Mouse (Mus musculus) retina, postnatal 7 days (tissue): ENCODE measurements around the gene Omg.

Experiments
- DNase-seq: peaks from one replicate; pipeline ENCODE4 v3.0.0-alpha.2; 2012; ENCODE audit warnings: low read depth, low spot score

Omg gene

DNA sequence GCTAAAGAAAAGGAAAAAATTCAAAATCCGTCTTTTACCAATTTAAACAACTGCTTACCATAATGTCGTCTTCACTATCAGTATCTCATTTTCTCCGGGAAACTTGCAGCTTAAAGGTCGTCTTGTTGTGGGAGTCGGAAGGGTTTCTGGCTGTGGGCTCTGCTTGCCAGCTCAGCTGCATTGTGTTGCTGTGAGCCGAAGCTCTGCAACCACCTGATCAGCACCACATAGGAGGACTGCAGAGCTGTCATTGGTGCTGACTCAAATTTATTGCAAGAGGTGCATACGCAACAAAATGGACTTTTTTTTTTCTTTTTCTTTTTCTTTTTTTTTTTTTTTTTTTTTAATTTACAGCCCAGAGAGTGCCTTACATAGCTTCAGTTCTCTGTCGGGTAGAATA is at the start of gene Omg:
Omg (minus strand) TSS at position 240 of the 400 bp plus-strand sequence.
- DNase-seq, result no peak

DNA sequence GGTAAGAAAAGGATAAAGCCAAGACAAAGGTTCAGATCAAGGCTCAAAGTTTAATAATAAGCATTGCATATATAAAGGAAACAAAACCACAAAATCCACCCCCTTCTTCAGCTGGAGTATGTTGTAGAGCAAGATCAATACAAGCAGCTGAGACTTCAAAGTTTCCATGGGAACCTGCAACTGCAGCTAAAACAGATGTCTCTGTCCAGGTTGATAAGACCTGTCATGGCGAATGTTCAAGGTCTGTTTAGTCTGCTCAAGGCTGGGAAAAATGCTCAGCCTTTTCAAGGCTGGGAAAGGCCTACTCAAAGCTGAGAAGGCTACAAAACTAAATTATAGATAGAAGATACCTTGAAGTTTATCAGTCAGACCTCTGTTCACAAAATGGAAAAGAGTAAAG is 48.7 kb upstream of the Omg start:
- no peak for DNase-seq

DNA sequence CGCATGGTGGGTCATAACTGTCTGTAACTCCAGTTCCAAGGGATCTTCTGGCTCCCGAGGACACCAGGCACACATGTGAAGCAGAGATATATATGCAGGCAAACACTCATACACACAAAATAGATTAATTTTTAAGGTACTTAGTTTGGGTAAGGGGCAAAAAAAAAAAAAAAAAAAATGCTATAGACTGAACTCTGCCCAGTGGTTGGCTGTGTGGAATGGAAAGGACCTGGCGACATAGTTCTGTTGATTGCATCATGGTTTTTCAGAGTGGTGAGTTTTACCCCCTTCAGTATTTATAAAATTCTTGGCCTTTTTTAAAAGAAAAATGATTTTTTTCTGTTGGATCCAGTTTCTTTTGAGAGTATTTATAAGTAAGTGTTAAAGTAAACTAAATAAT is 32.4 kb upstream of the Omg start:
- DNase-seq, result no peak

DNA sequence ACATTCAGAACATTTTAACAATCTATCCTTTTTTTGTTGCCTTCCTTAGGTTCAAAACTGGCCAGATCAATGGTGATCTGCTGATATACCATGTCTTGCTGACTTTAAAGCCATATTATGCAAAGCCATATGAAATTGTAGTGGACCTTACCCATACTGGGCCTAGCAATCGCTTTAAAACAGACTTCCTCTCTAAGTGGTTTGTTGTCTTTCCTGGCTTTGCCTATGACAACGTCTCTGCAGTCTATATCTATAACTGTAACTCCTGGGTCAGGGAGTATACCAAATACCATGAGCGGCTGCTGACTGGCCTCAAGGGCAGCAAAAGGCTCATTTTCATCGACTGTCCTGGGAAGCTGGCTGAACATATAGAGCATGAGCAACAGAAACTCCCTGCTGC is 31.7 kb upstream of the Omg start:
- no peak for DNase-seq

DNA sequence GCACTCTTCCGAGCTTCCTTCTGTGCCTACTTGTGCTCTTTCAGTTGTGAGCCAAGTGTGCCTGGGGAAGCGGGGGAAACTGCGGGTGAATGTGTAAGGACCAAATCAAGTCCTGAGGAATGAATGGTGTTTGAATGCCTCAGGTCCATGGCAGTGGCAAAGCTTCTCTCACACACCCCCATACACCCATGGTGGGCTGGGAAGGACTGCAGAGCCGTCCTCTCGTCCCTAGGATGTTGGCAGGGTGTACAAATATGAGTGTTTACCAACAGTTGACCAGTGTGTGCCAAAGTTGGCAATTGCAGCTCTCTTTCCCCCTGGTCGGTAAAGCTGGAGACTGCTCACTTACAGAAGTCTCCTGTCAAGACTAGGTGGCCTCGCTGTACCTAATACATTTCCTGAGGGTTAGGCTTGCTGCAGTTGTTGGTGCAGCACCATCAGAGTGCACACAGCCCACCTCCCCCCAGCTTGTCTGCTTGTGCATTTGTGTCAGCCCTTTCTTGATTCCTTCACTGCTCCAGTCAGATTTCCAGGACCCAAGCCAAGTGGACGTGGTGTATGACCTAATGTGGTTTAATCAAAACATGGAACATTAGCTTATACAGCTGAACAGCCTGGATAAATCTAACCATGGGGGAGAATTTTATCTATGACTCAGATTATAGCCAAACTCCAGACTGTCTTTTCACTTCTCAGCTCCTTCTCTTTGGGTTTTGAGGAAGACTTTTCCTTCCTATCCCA is 30.2 kb upstream of the Omg start:
- DNase-seq, result no peak

DNA sequence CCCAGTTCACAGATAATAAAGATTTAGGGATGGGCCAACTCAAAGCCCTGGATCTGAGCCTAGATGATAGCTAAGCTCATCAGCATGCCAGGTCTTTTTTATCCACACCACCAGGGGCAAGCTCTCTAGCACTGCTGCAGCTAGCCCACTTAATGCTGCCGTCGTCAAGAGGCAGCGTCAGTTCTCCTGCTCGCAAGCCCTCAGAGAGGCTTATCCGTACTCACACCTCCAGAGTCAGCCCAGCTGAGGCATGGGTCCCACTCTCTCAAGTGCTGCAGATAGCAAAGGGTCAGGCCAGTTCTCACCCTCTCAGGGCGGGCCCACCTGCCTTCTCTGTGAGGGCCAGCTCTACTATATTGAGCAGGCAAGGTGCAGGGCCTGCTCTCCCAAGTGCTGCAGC is 29.4 kb upstream of the Omg start:
- DNase-seq, result peak; percentile 8

DNA sequence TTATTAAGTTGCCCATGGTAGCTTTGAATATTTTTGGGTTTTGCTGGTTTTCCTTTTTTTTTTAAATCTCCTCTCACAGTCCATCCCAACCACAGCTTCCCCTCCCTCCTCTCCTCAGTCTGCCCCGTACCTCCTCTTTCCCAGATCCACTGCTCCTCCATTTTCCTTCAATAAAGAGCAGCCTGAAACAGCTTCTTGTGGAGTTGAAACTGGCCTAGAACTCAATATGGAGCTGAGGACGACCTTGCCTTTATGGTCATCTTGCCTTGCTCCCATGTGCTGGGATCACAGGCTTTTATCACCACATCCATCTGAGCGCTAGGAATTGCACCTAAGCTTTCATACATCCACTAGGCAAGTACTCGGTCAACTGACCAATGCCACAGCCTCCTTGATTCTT is 27.6 kb upstream of the Omg start:
- no peak for DNase-seq

DNA sequence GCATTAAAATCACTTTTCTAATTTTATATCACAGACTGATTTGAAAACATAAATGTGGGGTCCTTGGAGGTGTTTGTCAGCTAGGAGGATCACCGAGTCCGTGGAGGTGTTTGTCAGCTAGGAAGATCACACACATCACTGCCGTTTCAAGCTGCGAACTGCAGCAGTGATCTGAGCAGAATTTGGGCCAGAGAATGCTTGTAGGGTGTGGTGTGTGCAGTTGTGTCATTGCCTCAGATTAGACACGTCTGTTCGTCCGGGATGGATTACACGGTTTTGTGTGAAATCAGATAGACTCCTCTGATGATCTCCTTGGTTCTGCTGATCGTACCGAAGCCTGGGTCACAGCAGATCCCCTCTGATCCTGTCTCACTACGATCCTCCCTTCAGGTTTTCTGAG is 26.9 kb upstream of the Omg start:
- DNase-seq, result no peak

DNA sequence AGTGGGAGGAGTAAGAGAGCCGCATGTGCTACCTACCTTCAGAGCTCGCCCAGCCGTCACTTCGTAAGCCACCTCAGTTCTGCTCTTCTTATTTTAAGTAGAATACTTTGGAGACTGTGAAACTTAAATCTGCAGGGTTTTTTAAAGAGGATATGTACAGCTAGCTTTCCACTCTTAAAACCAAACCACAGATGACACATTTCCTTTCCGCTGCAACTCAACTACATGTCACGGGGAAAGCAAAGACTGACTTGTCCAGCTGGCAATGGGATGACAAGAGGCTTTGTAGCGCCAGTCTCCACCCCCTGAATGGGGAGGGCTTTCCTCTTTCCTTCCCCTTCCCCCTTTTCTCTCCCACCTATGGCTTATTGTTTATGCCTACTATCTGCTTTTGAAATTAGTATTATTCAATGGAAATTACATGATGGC is 26.5 kb upstream of the Omg start, which contains the start of the genes Evi2 and Evi2a:
Evi2 (minus strand) TSS at position 257 of the 429 bp plus-strand sequence.
Evi2a (minus strand) TSS at position 277 of the 429 bp plus-strand sequence.
- no peak for DNase-seq

DNA sequence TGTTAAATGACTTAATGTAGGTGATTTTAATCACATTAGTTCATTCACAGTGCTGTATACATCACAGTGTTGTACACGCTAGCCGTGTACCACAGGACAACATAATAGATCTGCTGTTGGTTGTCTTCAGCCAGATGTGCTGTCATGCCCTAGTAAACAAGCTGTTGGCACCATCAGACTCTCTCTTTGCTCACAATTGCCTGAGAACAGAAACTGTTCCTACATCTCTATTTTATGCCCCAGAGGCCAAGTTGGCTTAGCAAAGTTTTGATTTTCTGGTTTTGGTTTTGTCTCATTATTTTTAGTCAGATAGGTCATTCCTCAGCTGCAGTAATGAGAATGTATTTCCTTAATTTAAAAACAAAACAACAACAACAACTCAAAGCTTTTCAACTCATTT is 25.9 kb upstream of the Omg start:
- no peak for DNase-seq

DNA sequence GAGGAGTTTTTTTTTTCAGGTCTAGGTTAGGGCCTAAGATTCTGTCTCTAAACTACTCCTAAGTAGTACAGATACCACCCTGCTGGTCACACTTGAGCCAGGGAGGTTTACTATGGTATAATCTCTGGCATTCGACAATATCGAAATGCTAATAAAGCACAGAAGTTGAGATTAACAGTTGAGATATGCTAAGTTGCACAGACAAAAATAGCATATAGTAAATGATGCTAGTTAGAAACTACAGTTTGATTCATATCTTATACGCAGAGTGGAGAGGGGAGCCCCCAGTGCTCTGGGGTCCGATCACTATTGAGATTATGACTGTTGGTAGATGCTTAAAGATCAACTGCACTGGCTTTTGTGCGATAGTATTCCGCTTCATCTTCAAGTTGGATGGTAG is 25.3 kb upstream of the Omg start:
- DNase-seq, result no peak

DNA sequence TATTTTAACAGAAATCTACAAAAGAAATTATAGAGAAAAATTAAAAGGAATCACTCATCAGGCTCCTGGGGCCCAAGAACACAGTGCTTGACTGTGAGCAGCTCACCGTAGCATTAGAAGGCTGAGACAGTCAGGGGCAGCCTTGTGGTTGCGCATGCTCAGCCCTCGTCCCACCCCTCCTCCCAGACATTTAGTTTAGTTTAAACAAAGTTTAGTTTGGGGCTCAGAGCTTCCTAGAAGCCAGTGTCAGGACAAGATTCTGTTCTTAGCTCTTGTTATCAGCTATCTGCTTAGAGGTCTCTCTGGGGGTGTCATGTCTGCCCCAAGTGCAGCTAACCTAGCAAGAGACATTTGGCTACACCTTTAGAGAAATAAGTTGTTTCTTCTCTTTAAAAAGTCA is 24.7 kb upstream of the Omg start:
- DNase-seq, result no peak

DNA sequence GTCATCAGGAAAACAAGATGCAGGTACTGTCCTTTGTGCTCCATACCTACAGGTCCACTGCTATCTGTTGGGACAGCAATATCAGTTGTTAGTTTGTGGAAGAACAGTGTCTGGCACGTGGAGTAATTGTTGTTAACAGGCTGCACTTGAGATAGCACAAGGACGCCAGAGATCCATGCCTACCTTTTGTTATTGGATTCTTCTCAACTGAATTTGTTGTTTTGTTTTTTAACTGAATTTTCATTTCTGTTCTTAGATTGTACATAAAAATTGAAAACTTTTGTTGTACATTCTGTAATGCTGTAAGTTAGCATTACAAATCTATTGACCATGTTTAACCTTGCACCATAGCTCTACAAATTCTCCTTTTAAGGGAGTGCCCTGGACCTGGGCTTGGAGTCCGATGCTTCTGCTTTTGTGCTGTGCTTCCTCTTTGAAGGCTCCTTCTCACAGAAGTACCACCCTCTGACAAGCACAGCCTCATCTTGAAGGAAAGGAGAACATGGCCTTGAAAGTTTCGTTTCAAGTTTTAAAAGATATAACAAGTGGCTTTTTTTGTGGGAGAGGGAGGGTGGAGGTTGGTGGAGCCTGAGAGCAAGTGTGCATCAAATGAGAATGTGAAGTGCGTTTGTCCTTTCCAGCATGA is 24.0 kb upstream of the Omg start:
- no peak for DNase-seq

DNA sequence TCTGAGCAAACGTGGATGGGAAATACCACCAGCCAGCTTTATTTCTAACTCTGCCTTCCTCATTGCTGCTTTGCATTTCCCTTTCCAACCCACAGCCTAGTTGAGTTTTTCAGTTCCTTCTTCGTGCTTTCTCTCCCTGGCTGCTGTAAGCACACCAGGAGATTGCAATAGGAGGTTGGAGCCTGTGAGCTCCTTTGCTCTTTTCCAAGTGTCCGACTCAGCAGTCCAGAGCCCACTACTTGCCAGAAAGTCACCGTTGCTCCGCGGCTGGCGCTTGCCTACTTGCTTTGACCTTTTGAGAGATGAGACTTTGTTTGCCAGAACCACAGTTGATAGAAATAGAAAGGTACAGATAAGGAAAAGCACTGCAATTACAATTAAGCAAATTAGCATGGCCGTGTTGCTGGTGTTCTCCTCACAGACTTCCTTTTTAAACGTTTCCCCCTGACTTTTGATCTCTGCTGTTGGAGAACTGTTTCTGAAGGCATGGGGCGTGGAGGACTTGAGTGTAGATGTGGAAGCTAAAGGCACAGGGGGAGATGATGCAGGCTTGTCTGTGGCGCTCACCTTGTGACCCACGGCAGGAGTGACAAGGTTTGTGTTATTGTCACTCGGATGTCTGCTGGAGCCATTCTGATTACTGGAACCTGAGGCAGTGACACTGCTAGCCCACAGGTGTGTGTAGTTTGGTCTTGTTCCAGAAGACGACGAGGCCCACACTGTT is 23.3 kb upstream of the Omg start:
- DNase-seq, result no peak

DNA sequence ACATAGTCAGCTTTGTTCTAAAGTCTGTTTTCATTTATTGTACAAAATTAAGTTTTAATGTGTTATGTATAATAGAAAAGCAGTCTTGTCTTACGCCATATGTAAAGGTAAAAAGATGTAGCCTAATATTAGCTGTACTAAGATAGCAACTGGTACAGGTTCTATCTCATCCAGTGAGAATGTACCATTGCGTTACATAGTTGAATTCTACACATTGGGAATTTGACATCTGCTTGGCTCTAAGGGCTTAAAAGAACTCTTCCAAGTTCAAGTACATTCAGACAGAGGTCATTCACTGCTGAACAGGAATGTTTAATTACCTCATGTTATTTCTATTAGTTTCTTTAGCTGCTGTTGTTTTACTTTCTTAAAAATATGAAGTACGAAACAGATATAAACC is 22.7 kb upstream of the Omg start:
- no peak for DNase-seq

DNA sequence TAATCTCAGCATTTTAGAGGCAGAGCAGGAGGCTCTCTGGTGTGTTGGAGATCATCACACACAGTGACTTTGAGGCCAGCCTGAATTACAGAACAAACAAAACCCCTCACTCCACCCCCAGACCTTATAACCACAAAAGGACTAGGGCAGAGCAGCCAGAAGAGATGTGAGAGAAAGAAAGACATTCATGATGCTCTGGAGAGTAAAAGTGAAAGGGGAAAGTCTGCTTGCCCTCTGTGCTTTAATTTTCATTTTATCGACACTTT is 20.4 kb upstream of the Omg start:
- no peak for DNase-seq

DNA sequence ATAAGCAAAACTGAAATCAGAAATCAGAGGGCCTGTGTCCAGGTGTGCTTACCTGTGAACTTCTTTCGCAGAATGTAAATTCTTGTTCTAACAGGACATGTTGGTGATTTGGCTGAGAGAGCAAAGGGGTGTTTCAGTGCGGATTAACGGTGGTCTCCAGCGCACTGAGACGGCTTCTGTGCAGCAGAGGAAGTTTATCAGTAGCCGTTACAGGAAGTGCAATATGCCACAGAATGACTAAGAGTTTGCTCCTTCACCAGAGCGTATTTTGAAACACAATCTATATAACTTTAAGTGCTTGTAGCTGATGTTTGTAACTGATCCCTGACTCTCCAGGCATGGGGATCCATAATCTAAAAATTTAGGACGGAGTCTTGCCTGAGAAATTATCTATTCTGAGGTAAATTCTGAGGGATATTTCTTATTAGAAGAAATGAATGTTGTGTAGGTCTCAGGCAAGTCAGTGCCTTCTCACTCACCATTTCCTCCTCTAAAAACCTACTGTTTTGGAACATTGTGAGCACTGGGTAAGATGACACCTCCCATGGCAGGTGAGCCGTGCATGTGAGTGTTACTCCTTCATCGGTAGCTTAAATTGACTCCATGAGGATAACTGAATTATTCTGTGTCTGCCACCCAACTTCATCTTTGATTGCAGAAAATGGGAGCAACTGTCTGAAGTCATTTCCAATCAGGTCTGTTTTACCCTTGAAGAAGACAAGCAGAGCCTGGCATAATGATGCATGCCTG is 19.9 kb upstream of the Omg start, which contains the start of gene Evi2b:
Evi2b (minus strand) TSS at position 203 of the 750 bp plus-strand sequence.
- no peak for DNase-seq

DNA sequence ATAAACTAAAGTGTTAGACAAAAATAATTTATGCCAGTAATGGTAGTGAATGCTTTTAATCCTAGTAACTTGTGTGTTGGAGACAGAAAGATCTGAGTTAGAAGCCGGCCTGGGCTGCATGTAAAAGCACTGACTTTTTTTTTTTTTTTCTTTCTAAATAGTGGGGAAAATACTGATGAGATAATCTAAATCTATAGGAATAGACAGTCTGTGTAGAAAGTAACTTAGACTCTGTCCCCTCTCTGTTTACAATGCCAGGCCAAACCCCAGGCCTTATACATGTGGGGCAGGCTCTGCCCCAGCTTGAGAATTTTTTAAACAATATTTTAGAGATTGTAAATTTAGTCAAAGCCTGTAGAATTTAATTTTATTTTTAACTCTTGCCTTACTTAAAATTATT is 19.1 kb upstream of the Omg start:
- no peak for DNase-seq

DNA sequence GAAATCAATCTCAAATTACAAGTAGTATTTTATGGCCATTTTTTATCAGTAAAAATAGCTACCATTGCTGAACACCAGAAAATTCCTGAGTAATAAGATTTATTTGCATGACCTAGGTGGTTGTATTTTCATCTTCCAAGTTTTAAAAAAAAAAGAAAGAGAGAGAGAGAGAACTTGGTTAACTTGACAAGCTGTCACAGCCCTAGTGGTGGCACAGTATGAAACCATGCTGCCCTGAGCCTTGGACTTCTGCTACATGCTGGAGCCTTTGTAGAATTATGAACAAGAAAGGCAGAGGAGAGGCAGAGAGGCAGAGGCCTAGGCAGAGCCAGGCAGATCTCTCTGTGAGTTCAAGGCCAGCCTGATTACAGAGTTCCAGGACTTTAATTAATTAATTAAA is 18.0 kb upstream of the Omg start:
- no peak for DNase-seq

DNA sequence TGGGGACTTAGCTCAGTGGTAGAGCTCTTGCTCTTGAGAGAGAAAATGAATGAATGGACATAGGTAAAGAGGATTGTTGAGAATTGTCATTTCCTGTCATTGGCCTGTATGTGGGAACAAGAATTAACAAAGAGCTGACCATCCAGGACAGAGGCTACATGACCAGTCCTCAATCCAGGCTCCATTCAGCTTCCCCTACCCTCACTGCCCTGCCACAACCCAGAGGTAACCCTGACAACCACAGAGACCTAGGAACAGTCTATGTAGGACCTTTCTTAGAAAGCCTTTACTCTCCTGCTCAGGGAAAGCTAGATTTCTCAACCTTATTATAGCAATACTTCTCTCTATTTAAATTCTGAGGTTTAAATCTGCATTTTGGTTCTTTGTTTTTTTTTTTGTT is 16.9 kb upstream of the Omg start:
- DNase-seq, result no peak

DNA sequence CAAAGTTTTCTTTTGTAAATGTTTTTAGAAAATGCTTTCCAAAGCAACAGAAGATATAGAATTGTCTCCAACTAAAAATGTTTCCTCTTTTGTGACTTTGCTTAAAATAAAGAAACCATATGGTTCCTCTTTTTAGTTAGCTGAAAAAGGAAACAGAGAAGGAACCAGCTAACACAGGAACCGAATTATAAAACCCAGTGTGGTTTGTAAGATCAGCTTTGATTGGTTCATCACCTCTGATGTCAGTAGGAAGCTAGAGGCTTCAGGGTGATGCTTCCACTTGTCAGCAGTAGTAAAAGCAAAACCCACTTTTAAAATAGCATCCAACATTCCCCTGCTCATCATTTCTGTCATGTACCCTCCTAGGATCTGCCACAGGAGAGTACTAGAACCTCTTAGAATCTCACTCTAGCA is 16.0 kb upstream of the Omg start:
- DNase-seq, result no peak

DNA sequence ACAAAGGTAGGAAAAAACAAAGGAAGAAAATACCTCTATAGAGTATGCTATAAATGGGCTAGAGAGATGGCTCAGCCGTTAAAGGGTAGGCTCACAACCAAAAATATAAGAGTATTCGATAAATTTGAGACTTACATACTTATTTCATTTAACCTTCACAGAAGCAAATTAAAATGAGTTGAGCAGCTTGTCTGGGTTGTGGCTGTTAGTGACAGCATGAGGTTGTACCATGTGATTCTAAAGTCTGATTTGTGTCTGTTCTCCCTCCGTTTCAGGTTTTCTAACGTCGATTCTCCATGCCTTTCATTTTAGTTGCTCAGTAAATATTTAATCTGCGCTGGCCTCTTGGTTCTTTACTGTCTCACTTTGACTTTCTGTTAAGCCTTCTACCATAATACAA is 15.4 kb upstream of the Omg start:
- DNase-seq, result no peak
